In the genomic region with DNA sequence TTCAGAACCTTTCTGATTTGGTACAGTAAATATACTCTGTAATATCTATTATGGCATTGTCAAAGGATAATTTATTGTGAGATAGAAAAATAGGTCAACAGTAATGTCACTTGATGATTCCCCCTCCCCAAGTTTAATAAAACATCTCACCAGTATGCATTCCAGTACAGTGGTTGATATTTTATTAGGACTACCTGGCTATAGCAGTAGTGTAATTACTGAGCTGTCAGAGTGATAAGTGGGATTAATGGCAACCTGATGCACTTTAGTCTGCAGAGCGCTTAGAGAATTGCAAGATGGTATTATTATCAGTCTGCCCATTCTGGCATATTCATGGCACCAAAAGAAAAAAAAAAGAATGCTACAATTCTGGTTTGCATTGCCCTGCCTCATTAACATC, we compare ENCODE assay signal across 31 mouse cellular contexts.
A peak's percentile ranks its signal among the peaks of the same experiment; 100 is the strongest.
DNase-seq lines count a peak whose midpoint lies in the region; ATAC-seq and TF ChIP-seq lines count a peak whose summit lies in the region.
"Had no signal": no experiment of that assay in that cellular context is flagged by ENCODE, and none has a peak within 500 bp of the region (broad histone marks: within the 10 kb centered on the region; RNA-seq: fewer than 3 reads in every experiment).

No protein-coding gene starts in this region.

- H3K4me1 ChIP-seq in hindbrain, embryonic 14.5 days (replicated peaks; ENCODE audit: control insufficient read depth, insufficient read depth, low read length): no peaks in the 10 kb centered on the region
- H3K4me1 ChIP-seq in hindbrain, embryonic 12.5 days: no peaks in the 10 kb centered on the region
- no peaks in the 10 kb centered on the region for H3K4me1 ChIP-seq in midbrain, embryonic 14.5 days (ENCODE audit: control insufficient read depth, insufficient read depth, low read length)
- H3K4me1 ChIP-seq in midbrain, embryonic 11.5 days (ENCODE audit: control insufficient read depth, insufficient read depth, low read length): no peaks in the 10 kb centered on the region
- H3K4me1 ChIP-seq: embryonic facial prominence, embryonic 10.5 days; embryonic facial prominence, embryonic 13.5 days; forebrain, embryonic 12.5 days; heart, embryonic 12.5 days; heart, embryonic 15.5 days; hindbrain, embryonic 13.5 days; intestine, embryonic 15.5 days had no signal

- H3K9ac ChIP-seq in hindbrain, embryonic 14.5 days: no peak overlapping the region
- no peak overlapping the region for H3K9ac ChIP-seq in hindbrain, embryonic 12.5 days
- no peak overlapping the region for H3K9ac ChIP-seq in midbrain, embryonic 14.5 days (replicated peaks; ENCODE audit: low read length)
- H3K9ac ChIP-seq in midbrain, embryonic 11.5 days (ENCODE audit: low read length): no peak overlapping the region
- H3K9ac ChIP-seq: embryonic facial prominence, embryonic 13.5 days; forebrain, embryonic 12.5 days; forebrain, postnatal 0 days; heart, embryonic 12.5 days; heart, embryonic 15.5 days; hindbrain, embryonic 13.5 days; intestine, embryonic 15.5 days had no signal

- TF ChIP-seq CTCF in brain, embryonic 14.5 days (IDR thresholded peaks at IDR 0.05; ENCODE audit: borderline replicate concordance, extremely low read depth, insufficient read depth, insufficient read length): no peak

- H3K27ac ChIP-seq in hindbrain, embryonic 14.5 days: no peak overlapping the region
- H3K27ac ChIP-seq in hindbrain, embryonic 12.5 days: no peak overlapping the region
- no peak overlapping the region for H3K27ac ChIP-seq in midbrain, embryonic 14.5 days (replicated peaks; ENCODE audit: low read depth, low read length)
- no peak overlapping the region for H3K27ac ChIP-seq in midbrain, embryonic 11.5 days (ENCODE audit: low read depth, low read length)
- H3K27ac ChIP-seq: embryonic facial prominence, embryonic 10.5 days; embryonic facial prominence, embryonic 13.5 days; forebrain, embryonic 12.5 days; heart, embryonic 15.5 days; hindbrain, embryonic 13.5 days; intestine, embryonic 15.5 days had no signal

- H3K36me3 ChIP-seq in hindbrain, embryonic 14.5 days (replicated peaks; ENCODE audit: control insufficient read depth, insufficient read depth): no peaks in the 10 kb centered on the region
- H3K36me3 ChIP-seq in hindbrain, embryonic 12.5 days: no peaks in the 10 kb centered on the region
- no peaks in the 10 kb centered on the region for H3K36me3 ChIP-seq in midbrain, embryonic 14.5 days (ENCODE audit: control insufficient read depth, insufficient read depth, low read length)
- H3K36me3 ChIP-seq in midbrain, embryonic 11.5 days (ENCODE audit: control insufficient read depth, insufficient read depth, low read length): no peaks in the 10 kb centered on the region
- H3K36me3 ChIP-seq: embryonic facial prominence, embryonic 10.5 days; embryonic facial prominence, embryonic 13.5 days; forebrain, embryonic 12.5 days; G1E; heart, embryonic 12.5 days; heart, embryonic 15.5 days; hindbrain, embryonic 13.5 days; intestine, embryonic 15.5 days had no signal

- no peak for ATAC-seq in hindbrain, embryonic 14.5 days (ENCODE audit: low FRiP score)
- ATAC-seq in hindbrain, embryonic 12.5 days (ENCODE audit: low FRiP score): no peak
- no peak for ATAC-seq in midbrain, embryonic 14.5 days (ENCODE audit: low FRiP score, low TSS enrichment)
- ATAC-seq in midbrain, embryonic 11.5 days (ENCODE audit: low FRiP score): no peak
- no peak for ATAC-seq in cerebellum, adult (ENCODE audit: insufficient number of reproducible peaks, low FRiP score, low TSS enrichment)
- ATAC-seq: forebrain, postnatal 0 days; intestine, embryonic 15.5 days; Patski had no signal

- H3K27me3 ChIP-seq in hindbrain, embryonic 14.5 days (ENCODE audit: control insufficient read depth, insufficient read depth, low read length): no peaks in the 10 kb centered on the region
- no peaks in the 10 kb centered on the region for H3K27me3 ChIP-seq in hindbrain, embryonic 12.5 days
- no peaks in the 10 kb centered on the region for H3K27me3 ChIP-seq in midbrain, embryonic 14.5 days (ENCODE audit: control insufficient read depth, insufficient read depth, low read length)
- no peaks in the 10 kb centered on the region for H3K27me3 ChIP-seq in midbrain, embryonic 11.5 days (ENCODE audit: control insufficient read depth, insufficient read depth, low read length)
- H3K27me3 ChIP-seq: CH12.LX; embryonic facial prominence, embryonic 13.5 days; forebrain, embryonic 12.5 days; heart, embryonic 12.5 days; heart, embryonic 15.5 days; hindbrain, embryonic 13.5 days; intestine, embryonic 15.5 days; Patski had no signal

- no peaks in the 10 kb centered on the region for H3K9me3 ChIP-seq in hindbrain, embryonic 14.5 days (ENCODE audit: control insufficient read depth, low read length)
- H3K9me3 ChIP-seq in hindbrain, embryonic 12.5 days (replicated peaks): no peaks in the 10 kb centered on the region
- H3K9me3 ChIP-seq in midbrain, embryonic 14.5 days (ENCODE audit: control insufficient read depth, low read length): no peaks in the 10 kb centered on the region
- no peaks in the 10 kb centered on the region for H3K9me3 ChIP-seq in midbrain, embryonic 11.5 days (ENCODE audit: control insufficient read depth, low read length)
- H3K9me3 ChIP-seq: embryonic facial prominence, embryonic 10.5 days; embryonic facial prominence, embryonic 13.5 days; forebrain, embryonic 12.5 days; G1E; heart, embryonic 12.5 days; heart, embryonic 15.5 days; hindbrain, embryonic 13.5 days; intestine, embryonic 15.5 days had no signal

- WGBS in hindbrain, embryonic 14.5 days: 52% methylated on average over 1 of the region's 1 CpGs
- 71% methylated on average over 1 of the region's 1 CpGs for WGBS in hindbrain, embryonic 12.5 days
- WGBS in midbrain, embryonic 14.5 days: 92% methylated on average over 1 of the region's 1 CpGs
- 89% methylated on average over 1 of the region's 1 CpGs for WGBS in midbrain, embryonic 11.5 days

- no peak overlapping the region for H3K4me3 ChIP-seq in hindbrain, embryonic 14.5 days (replicated peaks; ENCODE audit: low read length)
- H3K4me3 ChIP-seq in hindbrain, embryonic 12.5 days: no peak overlapping the region
- no peak overlapping the region for H3K4me3 ChIP-seq in midbrain, embryonic 14.5 days (replicated peaks; ENCODE audit: low read depth, low read length)
- no peak overlapping the region for H3K4me3 ChIP-seq in midbrain, embryonic 11.5 days (ENCODE audit: low read depth, low read length)
- H3K4me3 ChIP-seq: embryonic facial prominence, embryonic 10.5 days; embryonic facial prominence, embryonic 13.5 days; erythroblast, embryonic 14.5 days; forebrain, embryonic 12.5 days; heart, embryonic 12.5 days; heart, embryonic 15.5 days; hindbrain, embryonic 13.5 days; intestine, embryonic 15.5 days had no signal

- peak; percentile 40 for DNase-seq in hindbrain, embryonic 14.5 days (ENCODE audit: low spot score)
- peak; percentile 5 for DNase-seq in midbrain, embryonic 14.5 days
- DNase-seq in midbrain, embryonic 11.5 days (ENCODE audit: low spot score, missing footprints): no peak
- peak; percentile 49 for DNase-seq in brain, embryonic 14.5 days (ENCODE audit: low read depth)
- DNase-seq: adrenal gland, postnatal 10 days; adrenal gland, postnatal 36 days; B cell, adult 2 months; cerebellum, adult 11-12 months; cerebellum, adult 8-10 months; cerebellum, postnatal 10 days; cerebellum, postnatal 36 days; embryo, embryonic 11 days; forebrain, postnatal 0 days; gastrocnemius, postnatal 25 days; heart, adult 18-20 months; heart, postnatal 10 days; heart, postnatal 36 days; kidney, adult 11 months had no signal

- no peak for TF ChIP-seq POLR2A in brain, embryonic 14.5 days (IDR thresholded peaks at IDR 0.05; ENCODE audit: borderline replicate concordance, extremely low read depth, insufficient read depth, insufficient read length, poor library complexity, severe bottlenecking)

- no peak overlapping the region for H3K4me2 ChIP-seq in hindbrain, embryonic 14.5 days (replicated peaks)
- no peak overlapping the region for H3K4me2 ChIP-seq in hindbrain, embryonic 12.5 days (replicated peaks)
- no peak overlapping the region for H3K4me2 ChIP-seq in midbrain, embryonic 14.5 days (ENCODE audit: low read length)
- no peak overlapping the region for H3K4me2 ChIP-seq in midbrain, embryonic 11.5 days
- H3K4me2 ChIP-seq: embryonic facial prominence, embryonic 13.5 days; forebrain, embryonic 12.5 days; heart, embryonic 12.5 days; heart, embryonic 15.5 days; hindbrain, embryonic 13.5 days; intestine, embryonic 15.5 days had no signal
